In the genomic region with DNA sequence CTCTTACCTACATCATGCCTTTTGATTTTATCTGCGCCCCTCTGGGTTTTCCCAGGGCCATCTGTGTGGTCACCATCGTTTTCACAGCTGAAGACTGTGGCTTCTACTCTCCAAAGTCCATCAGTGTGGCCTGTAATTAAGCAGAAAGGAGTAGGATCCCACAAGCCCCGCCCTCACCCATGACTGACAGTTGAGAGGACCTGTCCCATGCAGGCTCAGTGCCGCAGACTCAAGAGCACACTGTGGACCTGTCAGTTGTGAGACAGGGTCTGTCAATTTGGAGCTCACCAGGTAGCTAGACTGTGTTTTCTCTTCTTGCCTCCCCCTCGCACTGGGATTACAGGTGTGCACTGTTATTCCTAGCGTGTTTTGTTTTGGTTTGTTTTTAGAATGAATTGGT, we compare ENCODE assay signal across 19 mouse cellular contexts. TPM values are rescaled to one million over a fixed set of nuclear protein-coding genes. Genes with fewer than 3 reads are reported as not detected.
A peak's percentile ranks its signal among the peaks of the same experiment; 100 is the strongest.
DNase-seq lines count a peak whose midpoint lies in the region; ATAC-seq lines count a peak whose summit lies in the region.
"Had no signal": no experiment of that assay in that cellular context is flagged by ENCODE, and none has a peak within 500 bp of the region (broad histone marks: within the 10 kb centered on the region; RNA-seq: fewer than 3 reads in every experiment).

No protein-coding gene starts in this region.

- H3K4me3 ChIP-seq in kidney, embryonic 14.5 days (ENCODE audit: low read length) = no peak overlapping the region
- no peak overlapping the region for H3K4me3 ChIP-seq in neural tube, embryonic 15.5 days (replicated peaks)
- H3K4me3 ChIP-seq: heart, adult 2 months; left cerebral cortex, adult 2 months; midbrain, embryonic 13.5 days had no signal

- no peak overlapping the region for H3K27ac ChIP-seq in kidney, embryonic 14.5 days (ENCODE audit: low read depth, low read length)
- peak overlapping the region; percentile 61; the same call in 1 of the 2 replicates for H3K27ac ChIP-seq in neural tube, embryonic 15.5 days (replicated peaks)
- H3K27ac ChIP-seq: heart, adult 2 months; left cerebral cortex, adult 2 months; liver, embryonic 14.5 days; midbrain, embryonic 13.5 days had no signal

- no peak overlapping the region for H3K9ac ChIP-seq in kidney, embryonic 14.5 days (ENCODE audit: low read depth, low read length)
- H3K9ac ChIP-seq in neural tube, embryonic 15.5 days (replicated peaks) = no peak overlapping the region; the same call in 1 of the 2 replicates
- H3K9ac ChIP-seq: hindbrain, embryonic 14.5 days; liver, embryonic 14.5 days; midbrain, embryonic 13.5 days had no signal

- H3K9me3 ChIP-seq in kidney, embryonic 14.5 days (ENCODE audit: control insufficient read depth, low read length) = no peaks in the 10 kb centered on the region
- no peaks in the 10 kb centered on the region for H3K9me3 ChIP-seq in neural tube, embryonic 15.5 days (replicated peaks)
- H3K9me3 ChIP-seq: midbrain, embryonic 13.5 days had no signal

- no peaks in the 10 kb centered on the region for H3K4me1 ChIP-seq in kidney, embryonic 14.5 days (ENCODE audit: control insufficient read depth, insufficient read depth, low read length)
- peaks cover 27% of the 10 kb centered on the region for H3K4me1 ChIP-seq in neural tube, embryonic 15.5 days

- H3K36me3 ChIP-seq in kidney, embryonic 14.5 days (ENCODE audit: control insufficient read depth, insufficient read depth, low read length) = no peaks in the 10 kb centered on the region
- no peaks in the 10 kb centered on the region for H3K36me3 ChIP-seq in neural tube, embryonic 15.5 days
- H3K36me3 ChIP-seq: midbrain, embryonic 13.5 days had no signal

- WGBS in kidney, embryonic 14.5 days = 69% methylated on average over 6 of the region's 6 CpGs
- 73% methylated on average over 6 of the region's 6 CpGs for WGBS in neural tube, embryonic 15.5 days

- H3K27me3 ChIP-seq in kidney, embryonic 14.5 days (ENCODE audit: control insufficient read depth, insufficient read depth, low read length) = no peaks in the 10 kb centered on the region
- no peaks in the 10 kb centered on the region for H3K27me3 ChIP-seq in neural tube, embryonic 15.5 days (replicated peaks)
- H3K27me3 ChIP-seq: midbrain, embryonic 13.5 days had no signal

- H3K4me2 ChIP-seq in kidney, embryonic 14.5 days (replicated peaks; ENCODE audit: low read depth, low read length) = no peak overlapping the region
- no peak overlapping the region for H3K4me2 ChIP-seq in neural tube, embryonic 15.5 days
- H3K4me2 ChIP-seq: hindbrain, embryonic 14.5 days; midbrain, embryonic 13.5 days had no signal

- peak; percentile 21 to 31 for DNase-seq in cerebellum, postnatal 10 days
- no peak for DNase-seq in cerebellum, postnatal 36 days
- DNase-seq in kidney, adult 11 months = no peak
- DNase-seq in lung, postnatal 36 days = peak; percentile 9
- no peak for DNase-seq in lung, postnatal 25 days (ENCODE audit: low spot score)
- DNase-seq in yolk sac, embryonic 10.5 days (ENCODE audit: low spot score) = no peak
- DNase-seq: adrenal gland, postnatal 36 days; cerebellum, adult 8-10 months; heart, adult 2 months; kidney, adult 18-20 months; retina, postnatal 1 day; right cerebral cortex, postnatal 4 days had no signal

- peak; percentile 28; the same call in 1 of the 2 replicates for ATAC-seq in kidney, embryonic 14.5 days (ENCODE audit: low FRiP score, low TSS enrichment)
- ATAC-seq in neural tube, embryonic 15.5 days (ENCODE audit: low FRiP score) = no peak
- ATAC-seq: midbrain, embryonic 13.5 days; Patski had no signal

RNA-seq across cellular contexts. Expression of gene Mki67, which starts 53.9 kb away (rescaled TPM):
- 50.8 and 67.1 TPM in 2 replicates for polyA plus RNA-seq in kidney, embryonic 14.5 days (2014; fragmentation: Nextera tagmentation; extraction: Ambion mirVana)
- 3.9 and 11.6 TPM in 2 replicates for polyA plus RNA-seq in neural tube, embryonic 15.5 days (2015; fragmentation: Nextera tagmentation; extraction: Ambion mirVana)

Comparison
In these comparisons a context has a peak if more than half of its experiments do, and no peak if none do; other contexts are left out.
1. DNase-seq: peak in cerebellum, postnatal 10 days (2 of 2) and lung, postnatal 36 days (single experiment); none in cerebellum, postnatal 36 days (0 of 2), kidney, adult 11 months (single experiment), lung, postnatal 25 days (single experiment) and yolk sac, embryonic 10.5 days (single experiment).